Mouse (Mus musculus) kidney, adult 2 months (tissue): ENCODE data around the gene Urah.

Experiments
- CTCF ChIP-seq: fragments of 200-500 bp; conservative IDR thresholded peaks from 2 replicates; pipeline ENCODE4 v1.5.1; 2011; ENCODE audit warnings: low read depth, mild to moderate bottlenecking, control low read depth, low read length, moderate library complexity, mixed read lengths; ENCODE audit not compliant: insufficient read depth, insufficient read length
- POLR2A ChIP-seq: fragments of 200-500 bp; IDR thresholded peaks from one replicate; pipeline ENCODE4 v1.6.1; 2011; ENCODE audit warnings: low read depth, low read length, control low read depth

GRCm38 (mm10) chr7:140853386-140853785, 18.6 kb downstream of the Urah start:
- TF ChIP-seq CTCF, result no peak
- no peak for TF ChIP-seq POLR2A
